Mouse (Mus musculus): ENCODE data around the gene Gabarap.

DNA sequence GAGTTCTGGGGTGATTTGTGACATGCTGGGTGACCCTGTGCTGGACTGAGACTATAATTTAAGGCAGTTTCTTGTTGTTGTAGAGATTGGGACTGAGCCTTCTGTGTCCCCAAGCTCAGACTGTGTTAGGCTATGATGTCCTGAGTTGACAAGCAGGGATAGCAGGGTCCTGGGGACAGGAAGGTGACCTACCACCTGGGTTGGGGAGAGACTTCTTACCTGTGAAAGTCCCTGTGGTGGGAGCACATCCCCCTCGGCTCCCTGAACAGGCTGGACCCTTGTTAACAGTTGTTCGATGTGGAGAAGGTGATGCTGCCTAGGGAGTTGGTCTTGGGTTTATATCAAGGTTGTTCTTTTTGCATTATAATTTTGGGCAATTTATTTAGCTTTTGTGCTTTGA is 11.5 kb downstream of the Gabarap start:
- TF ChIP-seq POLR2A (IDR thresholded peaks at IDR 0.05; ENCODE audit: low read depth, low read length) = no peak
- TF ChIP-seq TBP (conservative IDR thresholded peaks at IDR 0.05; ENCODE audit: low read depth, low read length) = no peak
- TF ChIP-seq ZC3H11A (IDR thresholded peaks at IDR 0.05; ENCODE audit: low read depth, low read length) = no peak
- TF ChIP-seq E2F4 (IDR thresholded peaks at IDR 0.05; ENCODE audit: insufficient replicate concordance, low read depth, low read length) = no peak
- no peak for TF ChIP-seq POLR2AphosphoS2 (IDR thresholded peaks at IDR 0.05; ENCODE audit: low read depth, low read length)
- TF ChIP-seq CHD2 (IDR thresholded peaks at IDR 0.05; ENCODE audit: low read length) = no peak
- no peak for TF ChIP-seq EP300 (IDR thresholded peaks at IDR 0.05; ENCODE audit: low read length)
